Mouse (Mus musculus) lung, postnatal 14 days (tissue): ENCODE results near the gene Mast4.

ENCODE experiments used
- DNase-seq: peaks from one replicate; pipeline ENCODE4 v3.0.0; 2021

Gene Mast4

DNA sequence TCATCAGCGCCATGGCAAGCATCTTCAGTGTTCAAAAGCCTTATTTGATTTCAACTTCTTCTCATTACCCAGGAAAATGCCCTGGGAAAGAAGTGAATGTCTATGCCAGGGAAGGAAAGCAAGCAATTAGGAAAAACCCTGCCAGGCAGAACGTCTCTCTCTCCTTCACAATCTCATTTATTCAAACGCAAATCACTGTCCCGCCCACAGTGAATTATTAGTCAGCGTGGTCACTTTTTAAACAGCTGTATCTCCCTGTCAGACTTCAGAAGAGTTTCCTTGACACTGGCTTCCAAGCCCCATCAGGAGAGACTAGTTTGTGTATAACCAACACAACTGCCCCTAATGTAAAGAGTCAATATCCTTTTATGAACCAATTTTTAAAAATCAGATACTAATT lies 296.8 kb downstream of the Mast4 start:
- no peak for DNase-seq

- no peak for DNase-seq
These were observed 304.9 kb downstream of the Mast4 start for GRCm38 (mm10) chr13:103029377-103029776.

DNA sequence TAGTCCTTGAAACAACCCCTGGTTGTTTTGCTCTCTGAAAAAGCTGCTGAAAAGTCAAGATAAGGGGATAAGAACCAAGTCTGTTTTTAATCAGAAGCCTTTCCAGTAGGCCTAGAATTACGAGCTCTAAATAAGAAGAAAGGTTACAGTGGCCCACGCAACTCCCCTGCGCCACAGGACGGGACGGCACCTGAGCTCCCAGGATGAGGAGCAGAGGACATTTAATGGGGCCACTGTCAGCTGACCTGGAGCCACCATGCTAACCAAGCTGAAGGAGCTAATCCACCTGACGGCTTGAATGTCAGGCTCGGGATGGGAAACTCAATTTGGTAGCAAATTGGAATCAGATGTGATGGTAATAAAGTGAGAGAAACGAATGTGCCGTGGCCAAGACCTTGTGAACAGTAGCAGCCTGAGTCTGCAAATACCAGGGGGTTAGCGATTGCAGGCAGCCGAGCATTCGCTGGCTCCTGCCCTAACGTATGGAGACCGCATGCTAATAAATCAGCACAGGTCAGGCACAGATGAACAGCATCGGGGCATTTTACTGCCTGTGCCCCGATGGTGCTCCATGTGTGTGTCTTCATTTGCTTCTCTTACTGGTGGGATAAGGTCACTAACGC lies 306.7 kb downstream of the Mast4 start:
- DNase-seq: no peak

GRCm38 (mm10) chr13:103025461-103025860 lies 308.8 kb downstream of the Mast4 start:
- no peak for DNase-seq

DNA sequence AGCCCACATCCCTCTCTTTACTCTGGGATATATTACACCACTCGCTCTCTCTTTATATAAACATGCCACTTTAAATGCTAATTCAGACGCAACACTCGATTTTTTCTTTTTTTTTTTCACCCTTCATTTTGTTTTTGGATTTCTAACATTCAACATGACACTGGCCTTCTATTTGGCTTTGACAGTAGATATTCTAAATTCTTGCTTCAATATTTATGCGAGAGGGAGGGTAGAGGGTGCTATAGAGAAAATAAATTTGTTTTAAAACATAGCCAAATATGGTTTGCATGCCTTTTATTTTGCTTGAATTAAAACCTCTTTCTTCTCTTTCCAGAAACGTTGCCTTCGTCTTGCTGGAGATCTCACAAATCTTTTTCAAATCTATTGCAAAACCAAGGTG lies 315.8 kb downstream of the Mast4 start:
- no peak for DNase-seq

GRCm38 (mm10) chr13:103017661-103018060 lies 316.6 kb downstream of the Mast4 start:
- no peak for DNase-seq

DNA sequence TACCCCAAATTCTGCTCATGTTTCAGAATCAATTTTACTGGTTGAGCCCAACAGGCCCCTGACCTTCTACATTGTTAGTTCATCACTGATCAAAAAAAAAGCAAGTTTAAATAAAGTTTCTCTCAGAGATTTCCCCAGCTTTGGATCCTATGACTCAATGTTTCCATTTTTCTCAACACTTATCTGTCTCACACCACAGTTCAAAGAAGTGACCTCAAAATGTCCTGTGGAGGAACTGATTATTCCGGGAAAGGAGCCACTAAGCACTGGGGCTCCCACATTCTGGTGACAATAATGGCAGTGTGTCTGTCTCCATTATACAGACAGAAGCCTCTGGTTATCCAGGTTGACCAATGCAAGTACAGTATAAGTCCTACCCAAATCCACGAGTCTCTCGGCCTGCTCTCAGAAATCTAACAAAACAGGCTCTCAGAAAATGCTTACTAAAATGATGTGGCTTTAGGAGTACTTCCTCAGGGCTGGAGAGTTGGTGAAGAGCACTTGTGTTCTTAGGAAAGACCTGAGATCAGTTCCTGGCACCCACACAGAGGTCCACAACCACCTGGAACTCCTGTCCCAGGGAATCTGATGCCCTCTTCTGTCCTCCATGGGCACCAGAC lies 319.1 kb downstream of the Mast4 start:
- no peak for DNase-seq

GRCm38 (mm10) chr13:103014631-103015030 lies 319.7 kb downstream of the Mast4 start:
- peak; percentile 7 for DNase-seq

DNA sequence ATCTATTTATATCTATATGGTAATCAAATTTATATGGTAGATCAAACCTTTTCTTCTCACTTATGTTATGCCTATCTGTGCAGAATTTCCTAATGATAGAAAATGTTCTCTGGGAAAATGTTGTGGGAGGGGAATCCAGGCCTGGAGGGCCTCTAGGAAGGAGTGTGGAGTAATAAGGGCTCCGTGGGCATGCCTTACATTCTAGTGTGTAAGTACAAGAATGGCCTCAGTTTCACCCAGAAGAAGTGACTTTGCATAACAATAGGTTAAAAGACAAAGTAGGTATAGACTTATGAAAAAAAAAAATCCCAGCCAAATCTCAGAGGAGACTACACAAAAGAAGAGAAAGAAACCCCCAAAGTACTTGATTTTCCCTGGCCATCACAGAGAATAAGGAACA lies 320.1 kb downstream of the Mast4 start:
- DNase-seq: no peak

DNA sequence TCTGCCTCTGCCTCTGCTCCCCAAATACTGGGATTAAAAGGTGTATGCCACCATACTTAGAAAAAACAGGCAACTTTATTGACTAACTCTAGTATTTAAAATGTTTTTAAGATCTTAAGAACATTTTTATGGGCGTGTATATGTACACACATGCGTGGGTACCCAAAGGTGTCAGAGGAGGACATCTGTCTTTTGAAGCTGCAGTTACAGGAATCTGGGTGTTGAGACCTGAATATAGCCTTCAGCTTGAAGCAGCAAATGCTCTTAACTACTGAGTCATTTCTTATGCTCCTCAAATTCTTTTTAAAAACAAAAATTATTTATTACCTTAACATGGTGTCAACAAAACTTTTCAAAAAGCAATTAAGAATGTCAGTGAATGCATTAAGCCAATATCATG lies 329.1 kb downstream of the Mast4 start:
- no peak for DNase-seq

DNA sequence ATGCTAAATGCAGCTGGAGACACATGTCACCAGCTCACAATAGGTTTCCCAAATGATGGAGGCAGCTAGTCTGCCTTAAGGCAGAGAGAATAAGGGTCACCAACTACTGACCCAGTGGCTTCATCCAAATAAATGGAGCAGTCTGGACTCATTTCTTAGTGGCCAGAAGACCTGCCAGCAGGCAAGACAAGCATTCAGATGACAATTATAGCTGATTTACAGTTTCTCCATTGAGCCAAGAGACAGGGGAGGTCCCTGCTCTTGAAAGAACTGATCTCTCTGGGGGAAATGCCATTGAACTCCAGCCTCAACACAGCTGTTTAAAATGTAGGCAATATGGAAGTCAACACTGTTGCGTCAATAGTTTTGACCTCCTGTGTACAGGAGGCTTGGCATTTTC lies 332.5 kb downstream of the Mast4 start:
- no peak for DNase-seq

- DNase-seq: no peak
These were observed 333.4 kb downstream of the Mast4 start for GRCm38 (mm10) chr13:103000891-103001290.

DNA sequence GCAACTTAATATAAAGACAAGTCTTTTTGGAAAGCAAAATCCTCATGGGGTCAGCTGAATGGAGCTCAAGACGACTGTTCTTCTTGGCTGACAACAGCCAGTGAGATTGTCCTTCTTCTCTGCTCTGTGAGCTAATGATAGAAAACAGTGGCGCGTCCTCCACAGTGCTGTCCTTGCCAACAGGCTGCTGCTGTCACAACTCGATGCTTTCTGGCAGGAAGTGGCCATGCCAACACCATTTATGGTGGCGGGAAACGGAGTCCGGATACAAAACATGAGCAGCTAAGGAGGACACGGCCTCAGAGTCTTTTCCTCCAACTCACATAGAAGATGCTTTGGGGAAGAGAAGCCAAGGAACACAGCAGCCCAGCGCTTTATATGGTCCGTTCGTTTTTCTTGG lies 340.2 kb downstream of the Mast4 start:
- no peak for DNase-seq

DNA sequence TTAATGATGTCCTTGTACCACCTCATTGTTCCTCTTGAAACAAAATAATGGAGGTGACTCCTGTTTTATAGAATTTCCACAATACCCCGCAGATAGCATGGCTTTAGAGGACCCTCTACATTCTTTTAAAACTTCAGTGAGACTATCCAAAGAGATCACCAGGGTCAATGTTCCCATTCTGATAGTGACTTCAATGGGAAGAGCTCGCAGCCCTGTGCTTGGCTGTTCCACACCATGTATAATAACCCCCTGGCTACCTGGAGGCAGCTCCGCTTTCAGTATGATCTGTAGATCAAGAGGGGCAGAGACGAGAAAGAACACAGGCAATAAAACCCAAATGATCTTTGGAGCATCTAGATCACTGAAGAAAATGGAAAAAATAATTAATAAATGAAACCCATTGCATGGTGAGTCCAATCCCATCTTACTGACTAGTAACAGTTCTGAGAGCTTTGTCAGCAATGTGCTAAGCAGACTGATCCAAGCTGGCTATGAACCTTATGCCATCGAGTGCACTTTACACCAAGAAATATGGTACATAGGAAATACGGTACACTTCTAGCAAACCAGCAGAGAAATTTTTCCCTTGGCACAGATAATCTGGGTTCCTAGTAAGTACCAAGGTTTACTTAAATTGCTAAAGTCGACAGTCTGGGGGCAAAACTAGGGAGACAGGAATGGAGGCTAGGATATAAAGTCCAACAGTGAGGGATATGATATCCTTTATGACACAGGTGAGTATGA lies 341.4 kb downstream of the Mast4 start:
- DNase-seq: no peak

- no peak for DNase-seq
These were observed 342.4 kb downstream of the Mast4 start for GRCm38 (mm10) chr13:102991928-102992327.

DNA sequence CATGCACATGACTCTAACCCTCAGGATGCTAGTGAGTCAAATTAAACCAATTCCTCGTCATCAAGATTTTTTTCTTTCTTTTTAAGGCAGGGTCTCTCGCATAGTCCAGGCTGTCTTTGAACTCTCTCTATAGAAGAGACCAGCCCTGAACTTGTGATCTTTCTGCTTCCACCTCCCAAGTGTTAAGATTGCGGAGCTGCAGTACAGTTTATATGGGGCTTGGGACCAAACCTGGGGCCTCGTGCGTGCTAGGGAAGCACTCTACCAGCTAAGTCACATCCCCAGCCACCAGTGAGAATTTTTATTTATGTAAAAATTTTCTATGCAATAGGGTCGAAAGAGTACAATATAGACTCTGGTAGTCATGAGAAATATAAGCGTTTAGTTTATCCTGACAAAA lies 343.1 kb downstream of the Mast4 start:
- DNase-seq: no peak

DNA sequence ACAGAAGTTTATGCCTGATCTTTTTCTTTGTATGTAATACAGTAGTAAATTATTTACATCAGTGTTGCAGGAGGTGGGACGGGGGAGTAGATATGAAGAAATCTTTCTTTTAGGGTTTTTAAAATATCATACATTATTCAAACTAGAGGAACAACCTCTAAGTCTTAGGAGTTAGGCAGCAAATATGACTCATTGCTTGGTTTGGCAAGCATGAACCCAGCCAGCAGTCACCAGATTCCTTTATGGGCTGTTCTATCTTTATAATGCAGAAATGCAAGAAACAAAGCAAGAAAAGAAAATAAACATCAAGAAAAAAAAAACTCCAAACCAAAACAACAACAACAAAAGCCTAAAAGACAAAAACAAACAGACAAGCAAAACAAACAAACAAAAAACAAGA lies 344.2 kb downstream of the Mast4 start:
- DNase-seq: no peak

GRCm38 (mm10) chr13:102989616-102990015 lies 344.7 kb downstream of the Mast4 start:
- DNase-seq: no peak

DNA sequence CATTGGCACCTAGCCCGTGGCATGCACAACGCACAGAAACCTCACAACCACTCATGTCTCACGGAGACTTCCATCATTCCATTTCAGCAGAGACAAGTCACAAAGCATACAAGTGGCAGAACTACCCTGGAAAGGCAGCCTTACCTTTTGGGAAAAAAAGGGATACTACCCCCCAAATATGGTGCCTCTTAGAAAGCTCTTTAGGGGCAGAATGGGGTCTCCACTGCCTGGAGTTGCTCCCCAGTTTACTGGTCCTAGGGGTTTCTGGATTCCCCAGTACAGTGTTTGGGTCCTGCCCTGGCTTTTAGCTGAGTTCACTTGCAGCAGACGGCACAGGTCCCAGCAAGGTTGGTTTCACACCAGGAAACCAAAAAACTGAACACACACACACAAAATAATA lies 345.3 kb downstream of the Mast4 start:
- no peak for DNase-seq

- DNase-seq: no peak
These were observed 345.9 kb downstream of the Mast4 start for GRCm38 (mm10) chr13:102988251-102988895.

DNA sequence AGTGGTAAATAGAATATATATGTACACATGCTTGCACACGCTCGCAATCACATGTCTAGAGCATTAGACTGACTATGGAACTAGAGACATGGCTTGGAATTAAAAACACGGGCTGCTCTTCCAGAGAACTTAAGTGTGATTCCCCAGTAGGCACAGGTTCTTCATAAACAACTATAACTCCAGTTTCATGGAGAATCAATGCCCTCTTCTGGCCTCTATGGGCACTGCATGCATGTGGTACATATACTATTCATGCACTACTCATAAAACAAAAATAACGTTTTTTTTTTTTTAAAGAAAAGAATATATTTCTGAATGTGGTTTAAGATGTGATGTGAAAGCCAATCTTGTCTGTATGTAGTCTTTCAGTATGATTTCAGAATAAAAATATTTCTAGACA lies 349.7 kb downstream of the Mast4 start:
- no peak for DNase-seq

- DNase-seq: no peak
These were observed 360.4 kb downstream of the Mast4 start for GRCm38 (mm10) chr13:102973853-102974252.

GRCm38 (mm10) chr13:102963471-102963870 lies 370.8 kb downstream of the Mast4 start:
- no peak for DNase-seq
